Mouse (Mus musculus) large intestine, adult 2 months (tissue): ENCODE measurements around the gene Ddx58. TPM values are rescaled to one million over a fixed set of nuclear protein-coding genes. Genes with fewer than 3 reads are reported as not detected.

Experiments
- DNase-seq: peaks from one replicate; pipeline ENCODE4 v3.0.0-alpha.2; 2012; ENCODE audit warnings: low read depth, low spot score
- WGBS: fragments of 180-500 bp; shearing (Covaris S2); methylation state at CpG from one replicate; pipeline ENCODE4 v1.1.7; 2018; 5-methylcytosine and 5-hydroxymethylcytosine counted together
- polyA plus RNA-seq: library from polyadenylated mRNA; depleted of rRNA; stranded (reverse); fragments of >200 nt; gene quantifications from 2 replicates; pipeline ENCODE4 v1.2.3, GENCODE M21; 2012

Gene Ddx58
- polyA plus RNA-seq, 1 experiment: 13.5 TPM

DNA sequence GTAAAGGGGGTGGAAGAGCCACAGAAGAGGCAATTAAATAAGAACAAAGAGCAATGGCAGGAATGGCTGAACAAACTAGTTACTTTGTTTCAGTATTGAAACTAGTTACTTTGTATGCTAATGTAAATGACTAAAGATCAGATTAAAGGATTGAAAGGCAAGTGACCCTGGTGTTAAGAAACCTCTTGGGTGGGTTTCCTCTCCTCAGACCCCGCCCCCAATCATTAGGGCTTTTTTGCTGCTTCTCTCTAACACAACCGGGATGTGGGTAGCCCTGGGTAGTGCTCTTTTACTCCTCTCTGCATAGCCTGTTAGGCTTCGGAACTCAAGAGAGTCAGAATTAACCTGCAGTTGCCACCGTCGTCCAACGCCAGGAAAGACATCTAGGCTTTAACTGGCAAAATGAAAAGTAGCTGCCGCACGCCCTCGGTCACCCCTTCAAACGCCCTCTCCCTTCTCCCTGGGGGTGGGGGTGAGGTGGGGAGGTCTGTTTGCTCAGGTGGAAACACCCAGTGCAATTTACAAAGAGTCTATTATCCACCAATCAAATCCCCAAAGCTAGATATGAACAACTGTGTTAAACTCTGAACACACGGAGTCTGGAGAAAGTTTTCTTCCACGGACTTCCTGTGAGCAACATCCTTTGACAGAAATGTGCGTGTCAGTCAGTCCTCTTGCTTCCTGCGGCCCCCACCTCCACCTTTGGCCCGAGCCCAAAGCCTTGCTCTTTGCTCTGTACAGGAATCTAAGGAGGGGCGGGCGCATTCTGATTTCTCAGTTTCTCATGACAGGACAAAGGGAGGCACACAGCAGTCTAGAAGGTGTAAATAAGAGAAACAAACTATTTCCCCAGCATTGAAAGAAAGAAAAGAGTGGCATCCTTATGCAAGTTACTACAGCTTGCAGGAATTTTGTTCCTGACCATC is 882 bp downstream of the Ddx58 start:
- no peak for DNase-seq
- WGBS: 1% methylated on average over 17 of the region's 17 CpGs

DNA sequence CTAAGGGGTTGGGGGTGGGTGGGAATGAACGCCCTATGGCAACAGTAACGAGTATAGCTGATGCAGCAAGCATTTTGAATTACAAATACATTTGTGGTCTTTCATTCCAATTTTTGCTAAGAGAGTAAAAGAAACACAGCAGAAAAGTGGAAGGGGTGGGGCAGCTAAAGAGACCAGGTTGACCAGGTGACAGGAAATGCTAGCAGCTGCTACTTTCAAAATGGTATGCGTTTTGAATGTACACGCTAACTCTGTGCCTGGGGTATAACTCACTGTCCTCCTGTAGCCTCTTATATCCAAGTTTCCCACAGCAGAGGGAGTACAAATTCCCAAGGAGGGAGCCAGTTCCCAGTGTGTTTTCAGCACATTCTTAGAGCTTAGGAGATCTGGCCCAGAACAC is 2.8 kb downstream of the Ddx58 start:
- 84% methylated on average over 4 of the region's 4 CpGs for WGBS

DNA sequence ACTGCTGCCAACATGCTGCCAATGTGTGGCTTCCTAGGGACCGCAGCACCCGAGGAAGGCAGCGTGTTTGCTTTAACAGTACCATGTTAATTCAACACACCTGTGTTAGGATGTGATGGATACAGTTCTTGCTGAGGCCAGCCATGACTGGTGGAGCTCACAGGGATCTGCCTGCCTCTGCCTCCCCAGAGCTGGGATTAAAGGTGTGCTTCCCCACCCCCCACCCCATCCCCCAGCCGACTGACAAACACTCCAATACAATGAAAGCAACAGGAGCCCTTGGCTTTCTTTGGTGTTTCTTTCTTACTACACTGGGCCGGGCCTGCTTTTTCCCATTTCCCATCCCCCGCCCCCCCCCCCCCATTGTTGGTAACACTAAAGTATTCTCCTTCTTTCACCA is 5.4 kb downstream of the Ddx58 start:
- WGBS: 92% methylated on average over 6 of the region's 6 CpGs
- DNase-seq: no peak

More for the DNA sequence above, 2.8 kb downstream of the Ddx58 start:
- DNase-seq: no peak

DNA sequence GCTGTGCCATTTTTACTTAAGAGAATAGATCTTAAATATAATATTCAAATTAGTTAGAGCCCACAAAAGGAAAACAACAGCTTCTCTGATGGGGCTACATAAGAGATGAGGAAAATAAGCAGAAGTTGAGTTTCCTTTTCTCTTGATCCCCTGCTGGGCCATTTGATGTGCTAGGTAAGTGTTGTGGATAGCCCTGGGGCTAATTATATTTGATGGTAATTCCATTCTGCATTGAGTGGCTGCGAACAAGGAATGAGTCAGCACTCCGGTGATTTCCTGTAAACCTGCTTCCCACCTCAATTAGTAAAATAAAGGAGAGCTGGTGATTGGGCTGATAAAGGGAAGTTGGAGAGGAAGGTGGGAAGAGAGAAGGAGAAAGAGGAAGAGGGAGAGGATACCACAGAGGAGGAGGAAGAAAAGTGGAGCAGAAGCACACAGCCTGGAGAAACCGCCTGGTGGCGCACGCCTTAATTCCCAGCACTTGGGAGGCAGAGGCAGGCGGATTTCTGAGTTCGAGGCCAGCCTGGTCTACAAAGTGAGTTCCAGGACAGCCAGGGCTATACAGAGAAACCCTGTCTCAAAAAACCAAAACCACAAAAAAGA is 6.5 kb downstream of the Ddx58 start:
- DNase-seq: no peak
- 92% methylated on average over 7 of the region's 7 CpGs for WGBS

DNA sequence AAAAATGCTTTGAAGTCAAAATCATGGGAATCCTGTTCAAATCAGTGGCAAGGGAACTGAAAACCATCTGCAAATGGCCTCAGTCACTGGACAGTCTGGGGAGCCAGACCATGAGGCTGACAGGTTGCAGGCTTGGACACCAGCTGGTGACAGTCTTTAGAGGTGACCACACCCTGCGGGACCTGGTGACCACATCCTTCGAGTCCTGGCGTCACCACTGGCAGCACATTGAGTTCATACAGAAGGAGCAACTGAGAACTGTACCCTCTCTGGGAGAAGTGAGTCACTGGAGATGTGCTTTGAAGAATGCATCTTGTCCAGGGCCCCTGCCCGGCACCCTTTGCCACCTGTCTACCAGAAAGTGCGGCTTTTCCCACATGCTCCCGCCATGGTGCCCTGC is 9.9 kb downstream of the Ddx58 start:
- DNase-seq: no peak
- 89% methylated on average over 6 of the region's 6 CpGs for WGBS

DNA sequence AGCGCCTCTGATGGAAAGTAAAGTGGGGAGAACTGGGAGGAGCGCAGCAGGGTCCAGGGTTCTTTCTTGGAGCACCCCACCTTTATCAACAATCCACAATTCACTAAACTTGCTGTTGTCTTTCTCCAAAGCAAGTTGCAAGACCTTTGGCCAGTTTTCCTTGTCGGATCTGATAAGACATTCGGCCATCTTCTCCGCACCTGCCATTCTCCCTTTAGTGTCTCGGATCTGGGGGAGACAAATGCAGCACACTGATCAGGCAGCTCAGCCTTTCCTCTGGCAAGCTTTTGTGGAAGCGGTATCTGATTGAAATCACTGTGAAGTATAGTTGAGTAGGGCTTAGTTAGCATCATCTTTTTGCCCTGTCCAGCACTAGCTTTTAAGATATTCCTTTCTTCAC is 11.7 kb downstream of the Ddx58 start:
- no peak for DNase-seq

DNA sequence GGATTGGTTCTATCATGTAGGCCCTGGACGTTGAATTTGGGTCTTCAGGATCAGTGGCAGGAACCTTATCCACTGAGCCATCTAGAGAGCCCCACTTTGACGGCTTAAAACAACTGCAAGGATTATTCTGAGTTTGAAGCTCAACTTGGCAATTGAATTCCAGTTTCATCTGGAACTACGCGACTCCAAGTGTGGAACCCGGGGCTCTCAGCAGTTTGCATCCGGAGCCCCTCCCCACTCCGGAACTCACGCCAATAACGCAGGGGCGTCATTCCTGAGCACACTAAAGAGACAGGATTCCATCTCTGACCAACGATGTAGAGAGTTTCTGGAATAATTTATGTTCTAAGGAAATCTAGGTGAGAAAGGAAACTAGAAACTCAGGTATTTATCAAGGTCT is 12.5 kb downstream of the Ddx58 start:
- 87% methylated on average over 11 of the region's 11 CpGs for WGBS
- DNase-seq: no peak

More for the DNA sequence above, 11.7 kb downstream of the Ddx58 start:
- 89% methylated on average over 7 of the region's 7 CpGs for WGBS

DNA sequence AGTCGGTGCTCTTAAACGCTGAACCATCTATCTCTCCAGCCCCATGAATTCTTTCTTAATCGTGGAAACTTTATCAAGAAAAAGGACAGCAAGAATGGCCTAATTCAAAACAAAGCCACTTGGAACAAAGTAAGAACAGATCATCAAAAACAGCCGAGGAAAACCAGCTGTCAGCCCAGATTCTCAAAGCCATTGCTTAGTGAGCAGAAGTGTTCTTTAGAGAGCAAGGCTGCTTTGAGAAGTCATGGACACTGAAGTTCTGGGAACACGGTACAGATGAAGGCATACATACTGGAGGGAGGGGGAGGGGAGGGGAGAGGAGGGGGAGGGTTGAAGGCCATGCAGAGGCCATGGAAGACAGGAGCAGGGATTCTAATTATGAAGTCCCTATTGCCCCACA is 13.5 kb downstream of the Ddx58 start:
- no peak for DNase-seq
- WGBS: 74% methylated on average over 5 of the region's 5 CpGs

DNA sequence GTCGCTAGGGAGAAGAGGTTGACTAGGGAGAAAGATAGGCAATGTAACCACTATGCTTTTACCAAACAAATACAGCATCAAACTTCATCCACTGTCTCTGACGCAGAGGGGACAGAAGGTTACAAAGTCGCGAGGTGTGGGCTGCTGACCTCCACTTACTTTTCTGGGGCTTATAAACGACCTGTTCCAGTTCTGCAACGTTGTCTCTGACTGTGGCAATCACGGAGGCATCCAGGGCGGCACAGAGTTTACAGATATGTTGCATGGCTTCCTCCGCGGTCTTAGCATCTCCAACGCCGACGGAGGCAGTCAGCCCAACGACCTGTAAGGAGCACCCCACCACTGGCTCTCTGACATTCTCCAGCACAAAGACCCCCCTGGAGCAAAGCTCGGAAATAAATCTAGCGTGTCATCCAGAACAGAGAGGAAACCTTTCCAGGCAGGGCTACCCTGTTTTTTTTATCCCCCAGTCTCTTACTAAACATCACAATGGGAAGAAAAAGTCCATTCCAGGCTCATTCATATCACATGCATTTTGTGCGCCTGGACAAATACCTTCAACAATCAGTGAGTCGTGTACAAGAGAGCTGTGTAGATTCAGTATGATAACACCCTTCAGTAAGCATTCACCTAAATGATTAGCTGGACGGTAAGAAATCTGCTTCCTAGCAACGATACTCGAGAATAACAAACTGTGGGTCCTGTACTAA is 17.6 kb downstream of the Ddx58 start:
- 69% methylated on average over 21 of the region's 21 CpGs for WGBS
- no peak for DNase-seq

DNA sequence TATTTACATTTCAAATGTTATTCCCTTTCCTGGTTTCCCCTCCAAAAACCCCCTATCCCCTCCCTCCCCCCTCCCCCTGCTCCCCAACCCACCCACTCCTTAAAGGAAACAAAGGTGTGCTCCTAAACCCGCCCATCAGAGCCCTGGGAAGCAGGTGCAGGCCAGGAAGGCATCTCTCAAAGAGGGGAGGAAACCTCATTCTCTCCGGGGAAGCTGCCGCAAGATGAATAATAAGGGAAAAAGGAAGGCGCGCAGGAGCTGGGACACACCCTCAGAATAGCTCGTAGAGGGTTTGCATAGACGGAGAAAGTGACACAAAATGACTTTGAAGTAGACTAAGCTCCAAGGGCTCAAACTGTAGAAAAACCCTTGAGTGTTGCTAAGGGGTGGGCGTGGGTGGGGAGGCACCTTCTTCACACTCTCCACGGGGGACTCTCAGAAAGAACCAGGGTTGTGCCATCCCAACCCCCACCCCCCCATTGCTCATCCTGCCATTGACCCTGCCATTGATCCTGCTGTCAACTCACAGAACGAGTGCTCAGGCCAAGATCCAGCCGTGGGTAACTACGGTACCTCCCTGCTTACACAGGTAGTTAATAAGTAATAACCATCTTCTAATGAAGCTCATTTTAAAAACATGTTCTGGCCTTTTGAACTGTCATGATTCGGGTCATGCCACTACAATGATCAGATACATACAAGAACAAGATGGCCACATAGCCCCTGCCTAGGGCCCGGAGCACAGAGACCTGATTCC is 18.4 kb downstream of the Ddx58 start:
- WGBS: 34% methylated on average over 14 of the region's 14 CpGs
- DNase-seq: no peak

DNA sequence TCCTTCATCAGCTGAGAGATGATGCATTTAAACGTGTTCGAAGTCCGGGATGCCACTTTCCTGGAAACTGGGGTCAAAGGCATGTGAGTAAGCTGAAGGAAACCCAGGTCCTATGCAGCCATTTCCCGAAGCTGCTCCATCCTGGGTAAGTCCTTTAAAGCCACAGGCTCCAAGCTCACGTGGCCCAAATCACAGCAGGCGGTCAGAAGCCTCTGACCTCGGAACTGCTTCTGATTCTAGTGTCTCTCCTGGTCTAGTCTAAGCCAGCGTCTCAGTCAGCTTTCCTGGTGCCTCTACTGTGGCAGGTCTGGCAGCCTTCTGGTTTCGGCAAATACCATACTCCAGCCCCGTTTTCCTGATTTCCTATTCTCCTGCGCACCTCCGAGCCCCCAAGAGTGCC is 19.2 kb downstream of the Ddx58 start:
- no peak for DNase-seq
- 57% methylated on average over 12 of the region's 12 CpGs for WGBS

DNA sequence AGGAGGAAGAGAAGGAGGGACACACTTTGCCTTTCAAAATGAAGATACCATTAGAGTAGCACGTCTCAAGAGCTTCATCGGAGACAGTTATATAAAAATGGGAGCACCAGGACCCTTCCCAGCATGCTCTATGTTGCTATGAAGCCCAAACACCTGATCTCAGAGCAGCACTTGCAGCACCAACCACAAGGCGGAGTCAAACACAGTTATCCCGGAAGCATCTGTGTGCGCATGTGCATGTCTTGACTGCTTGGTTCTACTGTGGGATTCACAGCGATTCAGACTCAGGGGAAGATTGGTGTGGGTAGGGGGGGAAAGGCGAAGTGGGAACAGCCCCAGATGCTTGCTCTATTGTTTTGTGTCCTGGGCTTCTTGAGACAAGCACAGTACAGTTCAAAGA is 21.2 kb downstream of the Ddx58 start:
- 73% methylated on average over 7 of the region's 7 CpGs for WGBS
- DNase-seq: no peak

DNA sequence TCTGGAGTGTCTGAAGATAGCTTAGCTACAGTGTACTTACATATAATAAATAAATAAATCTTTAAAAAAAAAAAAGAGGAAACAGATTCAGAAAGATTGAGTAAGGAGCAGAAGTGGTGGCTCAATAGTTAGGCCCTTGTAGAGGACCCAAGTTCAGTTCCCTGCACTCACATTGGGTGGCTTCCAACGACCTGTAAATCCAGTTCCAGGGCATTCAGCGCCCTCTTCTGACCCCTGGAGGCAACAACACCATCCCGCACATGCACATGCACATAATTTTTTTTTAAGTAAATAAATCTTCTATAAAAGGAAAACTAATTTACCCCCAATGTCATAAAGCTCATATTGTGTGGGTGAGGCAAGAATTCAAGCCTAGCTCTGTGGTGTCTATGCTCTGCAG is 21.7 kb downstream of the Ddx58 start:
- no peak for DNase-seq
- 59% methylated on average over 3 of the region's 3 CpGs for WGBS

DNA sequence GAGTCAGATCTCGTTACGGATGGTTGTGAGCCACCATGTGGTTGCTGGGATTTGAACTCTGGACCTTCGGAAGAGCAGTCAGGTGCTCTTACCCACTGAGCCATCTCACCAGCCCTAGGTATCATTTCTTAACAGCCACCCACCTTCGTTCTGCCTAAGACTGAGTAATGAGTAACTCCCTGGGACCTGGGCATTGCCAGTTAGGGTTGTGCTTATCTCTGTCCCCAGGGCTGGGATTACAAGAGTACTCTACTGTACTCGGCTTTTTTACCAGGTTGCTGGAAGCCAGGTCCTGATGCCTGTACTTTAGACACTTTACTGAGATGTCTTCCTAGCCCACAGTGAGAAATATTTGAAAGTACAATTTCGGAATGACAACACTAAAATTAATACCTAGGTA is 27.5 kb downstream of the Ddx58 start:
- WGBS: 90% methylated on average over 4 of the region's 6 CpGs
- DNase-seq: no peak

DNA sequence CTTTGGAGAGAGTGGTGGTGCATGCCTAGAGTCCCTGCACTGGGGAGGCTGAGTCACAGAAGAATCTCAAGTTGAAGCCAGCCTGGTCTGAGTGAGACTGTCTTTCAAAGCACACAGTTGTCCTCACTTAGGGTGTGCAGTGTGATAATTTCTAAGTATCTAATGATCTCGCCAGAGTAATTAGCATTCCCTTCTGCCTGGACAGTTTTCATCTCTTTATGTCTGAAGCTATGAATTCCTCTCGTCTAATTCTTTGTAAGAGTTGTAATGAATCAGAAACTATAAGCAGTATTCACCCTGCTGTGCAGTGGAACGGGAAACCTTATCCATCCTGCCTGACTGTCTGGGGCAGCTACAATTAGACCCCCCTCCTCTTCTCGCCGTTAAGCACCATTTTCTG is 31.9 kb downstream of the Ddx58 start:
- DNase-seq: no peak
- 90% methylated on average over 5 of the region's 5 CpGs for WGBS

DNA sequence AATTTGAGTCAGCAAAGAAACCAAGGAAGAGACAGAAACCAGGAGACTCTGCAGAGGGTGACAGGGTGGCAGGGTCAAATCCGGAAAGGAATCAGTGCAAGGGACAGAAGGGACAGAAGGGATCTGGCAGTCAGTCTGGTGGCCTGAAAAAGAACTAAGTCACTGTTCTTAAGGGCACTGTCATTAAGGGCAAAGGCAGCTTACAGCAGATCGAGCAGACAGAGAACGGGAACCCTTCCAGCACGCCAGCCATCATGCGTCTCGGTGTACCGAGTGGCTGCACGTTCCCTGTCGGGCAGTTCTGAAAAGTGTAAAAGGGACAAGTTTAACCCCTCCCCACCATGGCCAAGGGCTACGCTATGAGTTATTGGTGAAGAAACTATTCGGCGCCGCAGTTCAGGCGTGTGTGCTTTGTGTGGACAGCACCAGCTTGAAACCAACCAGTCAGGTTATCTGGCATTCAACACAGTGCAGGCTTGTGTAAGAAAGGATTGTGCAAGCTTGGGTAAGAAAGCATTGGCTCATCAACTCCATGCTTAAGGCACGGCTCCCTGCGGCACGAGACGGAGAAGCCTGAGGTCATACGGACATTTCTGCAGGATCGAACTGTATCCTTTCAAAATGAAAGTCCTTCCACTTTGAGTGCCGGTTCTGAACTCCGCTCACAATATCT is 34.3 kb downstream of the Ddx58 start:
- WGBS: 93% methylated on average over 22 of the region's 22 CpGs
- no peak for DNase-seq

DNA sequence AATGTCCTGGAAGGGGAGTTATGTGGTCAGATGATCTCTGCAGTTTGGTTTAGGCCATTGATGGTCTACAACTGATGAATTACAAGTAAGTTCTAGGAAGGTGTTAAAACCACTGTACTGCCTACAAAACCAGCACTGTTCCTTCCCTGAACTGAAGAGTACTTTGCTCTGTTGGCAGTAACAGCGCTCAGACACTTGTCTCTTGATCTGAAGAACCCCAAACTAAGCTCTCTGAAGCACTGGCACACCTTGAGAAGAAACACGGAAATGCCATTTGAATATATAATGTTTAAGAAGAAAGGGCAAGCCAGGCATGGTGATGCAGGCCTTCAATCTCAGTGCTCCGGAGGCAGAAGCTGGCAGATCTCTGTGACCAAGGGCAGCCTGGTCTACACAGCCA is 35.3 kb downstream of the Ddx58 start:
- no peak for DNase-seq
- 89% methylated on average over 3 of the region's 3 CpGs for WGBS

DNA sequence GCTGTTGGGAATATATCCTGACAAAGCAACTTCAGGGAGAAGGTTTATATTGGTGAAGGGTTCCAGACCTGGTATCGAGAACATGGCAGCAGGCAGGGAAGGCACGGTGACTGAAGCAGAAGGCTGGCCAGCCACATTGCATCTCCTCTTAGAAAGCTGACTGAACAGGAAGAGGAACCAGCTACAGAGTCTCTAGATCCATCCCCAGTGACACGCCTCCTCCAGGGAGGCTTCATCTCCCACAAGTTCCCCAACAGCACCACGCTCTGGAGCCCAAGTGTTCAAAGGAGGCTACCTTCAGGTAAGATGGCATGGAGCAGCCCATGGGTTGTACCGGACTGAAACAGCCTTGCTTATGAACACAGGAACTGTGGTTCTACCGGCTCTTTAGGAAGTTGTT is 37.4 kb downstream of the Ddx58 start:
- no peak for DNase-seq
- WGBS: 85% methylated on average over 6 of the region's 6 CpGs

DNA sequence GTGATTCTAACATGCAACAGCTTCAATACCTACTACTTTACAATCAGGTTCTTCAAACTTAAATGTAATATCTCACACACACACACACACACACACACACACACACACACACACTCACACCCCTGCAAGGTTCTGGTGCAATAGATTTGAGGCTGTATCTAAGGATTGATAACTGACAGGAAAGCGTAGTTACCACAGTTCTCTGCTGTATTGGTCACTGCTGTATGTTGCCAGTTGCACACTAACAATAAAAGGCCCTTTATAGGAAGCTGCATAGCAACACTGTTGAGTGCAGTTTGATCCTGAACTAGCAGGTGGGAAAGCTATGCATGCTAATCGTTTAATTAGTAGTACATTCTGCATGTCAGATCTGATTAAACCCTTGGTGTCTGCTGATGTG is 44.3 kb downstream of the Ddx58 start:
- 90% methylated on average over 2 of the region's 2 CpGs for WGBS
- no peak for DNase-seq
